In the genomic region with DNA sequence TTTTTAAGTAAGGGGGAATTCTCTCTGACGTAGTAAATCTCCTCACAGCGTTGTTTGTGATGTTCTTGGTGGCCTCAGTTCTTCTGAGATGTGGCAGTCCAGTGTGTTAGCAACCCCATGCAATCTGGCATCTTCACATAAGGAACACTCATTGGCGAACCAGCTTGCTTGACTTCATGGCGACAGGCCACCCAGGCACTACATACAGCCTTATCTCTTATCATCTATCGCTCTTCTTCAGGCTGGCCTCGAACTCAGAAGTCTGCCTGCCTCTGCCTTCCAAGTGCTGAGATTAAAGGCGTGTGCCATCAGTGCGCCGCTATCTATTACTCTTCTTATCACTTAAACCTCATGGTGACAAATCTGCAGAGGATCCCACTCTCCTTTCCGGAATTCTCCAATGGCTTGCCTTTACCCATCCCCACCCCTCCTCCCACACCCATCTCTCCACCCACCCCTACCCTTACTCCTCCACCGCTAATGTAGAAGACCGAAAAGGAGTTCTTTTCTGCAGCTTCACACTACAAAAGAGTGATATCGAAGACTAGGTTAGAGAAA, we compare ENCODE assay signal across 7 mouse cellular contexts. TPM values are rescaled to one million over a fixed set of nuclear protein-coding genes. Genes with fewer than 3 reads are reported as not detected.
DNase-seq lines count a peak whose midpoint lies in the region; ATAC-seq and TF ChIP-seq lines count a peak whose summit lies in the region.

A gene (plus strand): TSS at position 508 of the 558 bp plus-strand sequence.

- peak within 1 kb of the TSS; percentile 52 for H3K9ac ChIP-seq in ES-Bruce4 (ENCODE audit: low read depth, poor library complexity, severe bottlenecking)
- H3K9ac ChIP-seq in heart, postnatal 0 days (replicated peaks; ENCODE audit: low read depth, low read length), result peak within 1 kb of the TSS; percentile 60; the same call in 1 of the 2 replicates
- peak within 1 kb of the TSS; percentile 47; the same call in 1 of the 2 replicates for H3K9ac ChIP-seq in limb, embryonic 12.5 days (replicated peaks)

- TF ChIP-seq EP300 in ES-Bruce4 (IDR thresholded peaks at IDR 0.05; ENCODE audit: insufficient read depth, low read depth, low read length), result no peak
- TF ChIP-seq EP300 in heart, postnatal 0 days (IDR thresholded peaks at IDR 0.05; ENCODE audit: low read depth), result no peak

- H3K4me1 ChIP-seq in ES-Bruce4 (ENCODE audit: control insufficient read depth, insufficient read depth, low read length), result no peaks in the 10 kb centered on the region
- peaks cover 5% of the 10 kb centered on the region; the same call in 1 of the 2 replicates for H3K4me1 ChIP-seq in brown adipose tissue, adult 24 weeks (ENCODE audit: control insufficient read depth, insufficient read depth, insufficient read length, low read length)
- H3K4me1 ChIP-seq in heart, postnatal 0 days (ENCODE audit: control insufficient read depth, insufficient read depth), result peaks cover 12% of the 10 kb centered on the region
- peaks cover 39% of the 10 kb centered on the region for H3K4me1 ChIP-seq in limb, embryonic 12.5 days (replicated peaks)
- H3K4me1 ChIP-seq in small intestine, adult 2 months (ENCODE audit: control insufficient read depth, insufficient read depth, insufficient read length, low read length), result peaks cover 15% of the 10 kb centered on the region

- 0 out of 2 replicates have a peak within 1 kb of the TSS, but pooled peaks have one; percentile 17 for H3K4me3 ChIP-seq in ES-Bruce4 (ENCODE audit: low read depth, low read length)
- H3K4me3 ChIP-seq in brown adipose tissue, adult 24 weeks (ENCODE audit: insufficient read depth, low read depth, low read length), result peak within 1 kb of the TSS; percentile 51
- H3K4me3 ChIP-seq in heart, postnatal 0 days (ENCODE audit: low read depth, low read length), result peak within 1 kb of the TSS; percentile 56
- peak within 1 kb of the TSS; percentile 40 for H3K4me3 ChIP-seq in limb, embryonic 12.5 days (replicated peaks)
- H3K4me3 ChIP-seq in small intestine, adult 2 months (ENCODE audit: low read depth, low read length), result peak within 1 kb of the TSS; percentile 52

- no peak for TF ChIP-seq CTCF in ES-Bruce4 (IDR thresholded peaks at IDR 0.05; ENCODE audit: low read depth, low read length)
- no peak for TF ChIP-seq CTCF in heart, postnatal 0 days (IDR thresholded peaks at IDR 0.05; ENCODE audit: low read depth)
- TF ChIP-seq CTCF in small intestine, adult 2 months (IDR thresholded peaks at IDR 0.05; ENCODE audit: extremely low read depth, insufficient read length, insufficient replicate concordance, low read depth, low read length), result no peak

- H3K36me3 ChIP-seq in ES-Bruce4 (ENCODE audit: control insufficient read depth, insufficient read depth, low read length, poor library complexity, severe bottlenecking), result no peaks in the 10 kb centered on the region
- H3K36me3 ChIP-seq in heart, postnatal 0 days (replicated peaks; ENCODE audit: control insufficient read depth, insufficient read depth, low read length), result no peaks in the 10 kb centered on the region
- H3K36me3 ChIP-seq in limb, embryonic 12.5 days, result no peaks in the 10 kb centered on the region
- no peaks in the 10 kb centered on the region for H3K36me3 ChIP-seq in small intestine, adult 2 months (ENCODE audit: control insufficient read depth, insufficient read depth, low read length)

- WGBS in heart, postnatal 0 days, result 29% methylated on average over 13 of the region's 13 CpGs
- 39% methylated on average over 13 of the region's 13 CpGs for WGBS in limb, embryonic 12.5 days
- whole genome bisulfite sequencing in small intestine, adult 2 months, result 37% methylated on average over 13 of the region's 13 CpGs

- no peaks in the 10 kb centered on the region for H3K9me3 ChIP-seq in ES-Bruce4 (replicated peaks; ENCODE audit: control insufficient read depth, insufficient read depth, low read length, poor library complexity, severe bottlenecking)
- no peaks in the 10 kb centered on the region for H3K9me3 ChIP-seq in heart, postnatal 0 days (replicated peaks; ENCODE audit: control insufficient read depth, low read length)
- no peaks in the 10 kb centered on the region for H3K9me3 ChIP-seq in limb, embryonic 12.5 days

- H3K4me2 ChIP-seq in heart, postnatal 0 days (ENCODE audit: low read depth, low read length), result peak within 1 kb of the TSS; percentile 70
- peak within 1 kb of the TSS; percentile 60 for H3K4me2 ChIP-seq in limb, embryonic 12.5 days

- no peak for TF ChIP-seq POLR2A in ES-Bruce4 (IDR thresholded peaks at IDR 0.05; ENCODE audit: insufficient read depth, low read length)
- TF ChIP-seq POLR2A in small intestine, adult 2 months (IDR thresholded peaks at IDR 0.05; ENCODE audit: low read depth, low read length), result no peak

- ATAC-seq in heart, postnatal 0 days (ENCODE audit: insufficient read depth, low read depth), result no peak
- no peak for ATAC-seq in limb, embryonic 12.5 days (ENCODE audit: insufficient number of reproducible peaks, insufficient read depth, low FRiP score, low TSS enrichment, low read depth)

- no peak for DNase-seq in heart, postnatal 0 days (ENCODE audit: low spot score)
- no peak for DNase-seq in embryo, embryonic 10.5 days (ENCODE audit: low spot score)
- no peak for DNase-seq in adrenal gland, postnatal 4 days (ENCODE audit: low spot score in 2 of 2)

- H3K27me3 ChIP-seq in ES-Bruce4 (ENCODE audit: control insufficient read depth, insufficient read depth, low read length, poor library complexity, severe bottlenecking), result no peaks in the 10 kb centered on the region; the same call in 1 of the 2 replicates
- H3K27me3 ChIP-seq in heart, postnatal 0 days (ENCODE audit: control insufficient read depth, insufficient read depth, low read length), result 0 out of 2 replicates have a peak, but pooled peaks cover 6% of the 10 kb centered on the region
- H3K27me3 ChIP-seq in limb, embryonic 12.5 days, result peaks cover 17% of the 10 kb centered on the region
- H3K27me3 ChIP-seq in small intestine, adult 2 months (ENCODE audit: control insufficient read depth, insufficient read depth, low read length), result peaks cover 11% of the 10 kb centered on the region

- H3K27ac ChIP-seq in ES-Bruce4 (ENCODE audit: insufficient read depth, low read length), result no peak within 1 kb of the TSS
- H3K27ac ChIP-seq in brown adipose tissue, adult 24 weeks (replicated peaks; ENCODE audit: low read depth, low read length), result no peak within 1 kb of the TSS
- H3K27ac ChIP-seq in heart, postnatal 0 days (ENCODE audit: low read depth), result peak within 1 kb of the TSS; percentile 47
- 0 out of 2 replicates have a peak within 1 kb of the TSS, but pooled peaks have one; percentile 35 for H3K27ac ChIP-seq in limb, embryonic 12.5 days
- H3K27ac ChIP-seq in small intestine, adult 2 months (ENCODE audit: insufficient read depth, low read depth, low read length), result no peak within 1 kb of the TSS

RNA-seq across cellular contexts. Expression of the gene that starts here (rescaled TPM):
- 0.45 and 1.0 TPM in 2 replicates for polyA plus RNA-seq in ES-Bruce4 (2011; ENCODE audit: insufficient read depth, insufficient read length, low read depth, missing spikeins)
- polyA plus RNA-seq in brown adipose tissue, adult 24 weeks (2012; ENCODE audit: insufficient read depth, insufficient read length, missing spikeins), result 4.9 and 9.5 TPM in 2 replicates
- total RNA-seq in heart, postnatal 0 days (2014; rRNA removed; ENCODE audit: low replicate concordance), result 12.6 and 14.6 TPM in 2 replicates
- 16.1 and 18.3 TPM in 2 replicates for polyA plus RNA-seq in heart, postnatal 0 days (2015; fragmentation: Nextera tagmentation; extraction: Ambion mirVana)
- 7.2 and 8.4 TPM in 2 replicates for polyA plus RNA-seq in limb, embryonic 12.5 days (2016; fragmentation: Nextera tagmentation; extraction: Ambion mirVana)
- 0.62 and 0.66 TPM in 2 replicates for polyA plus RNA-seq in small intestine, adult 2 months (2012; rRNA removed)
- 1 to 10 TPM; 6.3 to 8.1 TPM for total RNA-seq in adrenal gland, postnatal 4 days (2021)

Comparison
In these comparisons a context has a peak if more than half of its experiments do, and no peak if none do; other contexts are left out.
1. H3K27ac ChIP-seq: peak in heart, postnatal 0 days (single experiment) and limb, embryonic 12.5 days (single experiment); none in ES-Bruce4 (single experiment), brown adipose tissue, adult 24 weeks (single experiment) and small intestine, adult 2 months (single experiment).
2. Peak in every context shown above with its lines, with median percentiles within 50 percentile points of each other: H3K4me3 ChIP-seq and H3K9ac ChIP-seq.